Mouse (Mus musculus): ENCODE data around the gene Gsx2. TPM values are rescaled to one million over a fixed set of nuclear protein-coding genes. Genes with fewer than 3 reads are reported as not detected.

The Gsx2 gene
- polyA plus RNA-seq, 1 experiment = not detected

GRCm38 (mm10) chr5:75044310-75044904 lies 31.0 kb upstream of the Gsx2 start, which contains the start of gene Chic2:
Gene Chic2 (minus strand): TSS chr5:75044774.
- Histone ChIP-seq H3K79me2 (ENCODE audit: control insufficient read depth, insufficient read depth) (peaks cover 48% of the 10 kb centered on the region), H3K4me3 (ENCODE audit: insufficient read depth, poor library complexity, severe bottlenecking) (peak within 1 kb of the TSS; percentile 89), H3K36me3 (ENCODE audit: control insufficient read depth, insufficient read depth) (peaks cover 8% of the 10 kb centered on the region), H3K27me3 (ENCODE audit: control insufficient read depth, insufficient read depth, insufficient read length) (no peaks in the 10 kb centered on the region), H3ac (ENCODE audit: control insufficient read depth, insufficient read length, low read depth) (peak within 1 kb of the TSS; percentile 88), H3K79me3 (ENCODE audit: low read depth) (peaks cover 38% of the 10 kb centered on the region)
- no peak for TF ChIP-seq USF1 (IDR thresholded peaks at IDR 0.05; ENCODE audit: low read depth)
- TF ChIP-seq MYOG (IDR thresholded peaks at IDR 0.05; ENCODE audit: control insufficient read depth, extremely low read depth, insufficient read length) = no peak
- TF ChIP-seq MYOD1 (IDR thresholded peaks at IDR 0.05; ENCODE audit: control insufficient read depth, insufficient read length, low read depth) = no peak
- no peak for TF ChIP-seq CTCF (IDR thresholded peaks at IDR 0.05; ENCODE audit: control insufficient read depth, insufficient read depth, insufficient read length)
- TF ChIP-seq MAX (IDR thresholded peaks at IDR 0.05) = no peak
- TF ChIP-seq CEBPB (IDR thresholded peaks at IDR 0.05; ENCODE audit: low read depth) = no peak
- TF ChIP-seq FOSL1 (IDR thresholded peaks at IDR 0.05; ENCODE audit: insufficient read depth, low read length, poor library complexity, severe bottlenecking) = no peak

DNA sequence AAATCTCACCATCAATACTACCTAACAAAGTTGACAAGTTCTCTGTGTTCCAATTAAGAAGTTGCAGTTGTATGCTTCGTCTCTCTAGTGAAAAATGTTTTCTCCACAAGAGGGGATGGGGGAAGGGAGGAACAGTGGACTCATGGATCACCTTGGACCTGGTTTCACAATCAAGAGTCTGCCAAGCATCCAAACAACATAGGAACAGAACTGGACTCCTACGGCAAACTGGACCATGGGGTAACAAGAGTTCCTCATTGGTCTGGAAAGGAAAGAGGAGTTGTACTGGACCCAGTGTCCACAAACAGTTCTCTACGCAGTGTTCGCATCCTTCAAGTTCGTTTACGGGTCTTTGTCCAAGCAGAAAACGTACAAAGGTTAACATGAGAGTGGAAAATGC lies 30.0 kb upstream of the Gsx2 start:
- no peaks in the 10 kb centered on the region for H3K27me3 ChIP-seq (ENCODE audit: control insufficient read depth, insufficient read depth, insufficient read length)
- no peak overlapping the region for H3K4me3 ChIP-seq (ENCODE audit: insufficient read depth, poor library complexity, severe bottlenecking)
- H3K79me2 ChIP-seq (ENCODE audit: control insufficient read depth, insufficient read depth) = peaks cover 39% of the 10 kb centered on the region
- H3K79me3 ChIP-seq (ENCODE audit: low read depth) = peaks cover 28% of the 10 kb centered on the region
- peaks cover 8% of the 10 kb centered on the region for H3K36me3 ChIP-seq (ENCODE audit: control insufficient read depth, insufficient read depth)
- TF ChIP-seq CTCF (IDR thresholded peaks at IDR 0.05; ENCODE audit: control insufficient read depth, insufficient read depth, insufficient read length) = no peak
- TF ChIP-seq MAX (IDR thresholded peaks at IDR 0.05) = no peak
- no peak for TF ChIP-seq CEBPB (IDR thresholded peaks at IDR 0.05; ENCODE audit: low read depth)
- TF ChIP-seq MYOG (IDR thresholded peaks at IDR 0.05; ENCODE audit: control insufficient read depth, extremely low read depth, insufficient read length) = no peak
- TF ChIP-seq FOSL1 (IDR thresholded peaks at IDR 0.05; ENCODE audit: insufficient read depth, low read length, poor library complexity, severe bottlenecking) = no peak
- no peak for TF ChIP-seq USF1 (IDR thresholded peaks at IDR 0.05; ENCODE audit: low read depth)
- no peak for TF ChIP-seq MYOD1 (IDR thresholded peaks at IDR 0.05; ENCODE audit: control insufficient read depth, insufficient read length, low read depth)
- H3ac ChIP-seq (ENCODE audit: control insufficient read depth, insufficient read length, low read depth) = no peak overlapping the region

GRCm38 (mm10) chr5:75046681-75047321 lies 28.6 kb upstream of the Gsx2 start:
- H3K27me3 ChIP-seq (ENCODE audit: control insufficient read depth, insufficient read depth, insufficient read length) = no peaks in the 10 kb centered on the region
- no peak overlapping the region for H3K4me3 ChIP-seq (ENCODE audit: insufficient read depth, poor library complexity, severe bottlenecking)
- no peaks in the 10 kb centered on the region for H3K36me3 ChIP-seq (ENCODE audit: control insufficient read depth, insufficient read depth)
- H3ac ChIP-seq (ENCODE audit: control insufficient read depth, insufficient read length, low read depth) = peak overlapping the region; percentile 39
- peaks cover 15% of the 10 kb centered on the region for H3K79me3 ChIP-seq (ENCODE audit: low read depth)
- peaks cover 24% of the 10 kb centered on the region for H3K79me2 ChIP-seq (ENCODE audit: control insufficient read depth, insufficient read depth)
- TF ChIP-seq USF1 (IDR thresholded peaks at IDR 0.05; ENCODE audit: low read depth) = no peak
- no peak for TF ChIP-seq CTCF (IDR thresholded peaks at IDR 0.05; ENCODE audit: control insufficient read depth, insufficient read depth, insufficient read length)
- no peak for TF ChIP-seq FOSL1 (IDR thresholded peaks at IDR 0.05; ENCODE audit: insufficient read depth, low read length, poor library complexity, severe bottlenecking)
- TF ChIP-seq CEBPB (IDR thresholded peaks at IDR 0.05; ENCODE audit: low read depth) = no peak
- TF ChIP-seq MAX (IDR thresholded peaks at IDR 0.05) = no peak
- TF ChIP-seq MYOG (IDR thresholded peaks at IDR 0.05; ENCODE audit: control insufficient read depth, extremely low read depth, insufficient read length) = no peak
- TF ChIP-seq MYOD1 (IDR thresholded peaks at IDR 0.05; ENCODE audit: control insufficient read depth, insufficient read length, low read depth) = no peak

DNA sequence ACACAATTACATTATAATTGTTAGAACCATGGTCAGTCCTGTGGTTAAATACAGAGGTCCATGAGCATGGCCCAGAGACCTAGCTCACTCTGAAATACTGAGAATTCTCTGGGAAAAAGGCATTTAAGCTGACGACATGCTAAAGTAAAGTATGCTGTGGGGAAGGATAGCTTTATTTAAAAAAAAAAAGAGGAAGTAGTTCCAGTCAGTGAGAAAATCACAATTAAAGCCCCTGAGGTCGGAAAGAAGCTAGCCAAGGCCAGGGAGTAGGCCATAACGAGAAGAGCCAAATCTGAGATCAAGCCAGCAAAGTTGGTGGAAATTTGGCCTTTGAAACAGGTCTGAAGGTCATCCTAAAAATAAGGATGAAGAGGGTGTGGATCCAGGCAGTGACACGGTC lies 24.3 kb upstream of the Gsx2 start:
- Histone ChIP-seq H3K36me3 (ENCODE audit: control insufficient read depth, insufficient read depth) (no peaks in the 10 kb centered on the region), H3K79me2 (ENCODE audit: control insufficient read depth, insufficient read depth) (no peaks in the 10 kb centered on the region), H3K27me3 (ENCODE audit: control insufficient read depth, insufficient read depth, insufficient read length) (no peaks in the 10 kb centered on the region), H3K79me3 (ENCODE audit: low read depth) (no peaks in the 10 kb centered on the region), H3K4me3 (ENCODE audit: insufficient read depth, poor library complexity, severe bottlenecking) (no peak overlapping the region), H3ac (ENCODE audit: control insufficient read depth, insufficient read length, low read depth) (no peak overlapping the region)
- TF ChIP-seq USF1 (IDR thresholded peaks at IDR 0.05; ENCODE audit: low read depth) (no peak), CTCF (IDR thresholded peaks at IDR 0.05; ENCODE audit: control insufficient read depth, insufficient read depth, insufficient read length) (no peak), MYOD1 (IDR thresholded peaks at IDR 0.05; ENCODE audit: control insufficient read depth, insufficient read length, low read depth) (no peak), FOSL1 (IDR thresholded peaks at IDR 0.05; ENCODE audit: insufficient read depth, low read length, poor library complexity, severe bottlenecking) (no peak), MAX (IDR thresholded peaks at IDR 0.05) (no peak), MYOG (IDR thresholded peaks at IDR 0.05; ENCODE audit: control insufficient read depth, extremely low read depth, insufficient read length) (no peak)

- H3K36me3 ChIP-seq (ENCODE audit: control insufficient read depth, insufficient read depth) = no peaks in the 10 kb centered on the region
- H3ac ChIP-seq (ENCODE audit: control insufficient read depth, insufficient read length, low read depth) = no peak overlapping the region
- no peaks in the 10 kb centered on the region for H3K79me2 ChIP-seq (ENCODE audit: control insufficient read depth, insufficient read depth)
- H3K27me3 ChIP-seq (ENCODE audit: control insufficient read depth, insufficient read depth, insufficient read length) = peaks cover 2% of the 10 kb centered on the region
- H3K4me3 ChIP-seq (ENCODE audit: insufficient read depth, poor library complexity, severe bottlenecking) = no peak overlapping the region
- no peak for TF ChIP-seq FOSL1 (IDR thresholded peaks at IDR 0.05; ENCODE audit: insufficient read depth, low read length, poor library complexity, severe bottlenecking)
- TF ChIP-seq CTCF (IDR thresholded peaks at IDR 0.05; ENCODE audit: control insufficient read depth, insufficient read depth, insufficient read length) = no peak
- no peak for TF ChIP-seq MYOG (IDR thresholded peaks at IDR 0.05; ENCODE audit: control insufficient read depth, extremely low read depth, insufficient read length)
- no peak for TF ChIP-seq USF1 (IDR thresholded peaks at IDR 0.05; ENCODE audit: low read depth)
- TF ChIP-seq MYOD1 (IDR thresholded peaks at IDR 0.05; ENCODE audit: control insufficient read depth, insufficient read length, low read depth) = no peak
- TF ChIP-seq CEBPB (IDR thresholded peaks at IDR 0.05; ENCODE audit: low read depth) = no peak
- TF ChIP-seq MAX (IDR thresholded peaks at IDR 0.05) = no peak
- no peaks in the 10 kb centered on the region for H3K79me3 ChIP-seq (ENCODE audit: low read depth)
Measured at GRCm38 (mm10) chr5:75063177-75063576, 12.2 kb upstream of the Gsx2 start.
